Mouse (Mus musculus) testis, adult 10 weeks (tissue): ENCODE measurements around the gene Zc3h12c. TPM values are rescaled to one million over a fixed set of nuclear protein-coding genes. Genes with fewer than 3 reads are reported as not detected.

Source experiments
- polyA plus RNA-seq: library from polyadenylated mRNA; stranded (reverse); fragments of 350-450 nt; fragmentation: Illumina TruSeq; extraction: RNeasy Lipid Tissue Mini Kit (QIAGEN cat#74804); gene quantifications from one replicate; pipeline ENCODE4 v1.2.3, GENCODE M21; 2014; ENCODE audit warnings: low read depth, low replicate concordance

Gene Zc3h12c
- 6.7 TPM for polyA plus RNA-seq

GRCm38 (mm10) chr9:52167863-52168685, at the start of gene Zc3h12c:
Gene Zc3h12c (minus strand): TSS chr9:52168572.

Other genes starting within 250 kb of the Zc3h12c start
- gene Fdx1, start 205.0 kb downstream of the Zc3h12c start, polyA plus RNA-seq: 39.8 TPM
- gene Rdx, start 121.4 kb downstream of the Zc3h12c start, polyA plus RNA-seq: 380 TPM